Mouse (Mus musculus) stomach, postnatal 0 days (tissue): ENCODE results near the gene Col23a1.

Experiments used
- CTCF ChIP-seq: IDR thresholded peaks from 2 replicates; pipeline ENCODE4 v1.5.1; 2016; ENCODE audit warnings: antibody characterized with exemption, low read depth, mild to moderate bottlenecking, moderate library complexity
- EP300 ChIP-seq: optimal IDR thresholded peaks from 2 replicates; pipeline ENCODE3; 2016; ENCODE audit warnings: antibody characterized with exemption

DNA sequence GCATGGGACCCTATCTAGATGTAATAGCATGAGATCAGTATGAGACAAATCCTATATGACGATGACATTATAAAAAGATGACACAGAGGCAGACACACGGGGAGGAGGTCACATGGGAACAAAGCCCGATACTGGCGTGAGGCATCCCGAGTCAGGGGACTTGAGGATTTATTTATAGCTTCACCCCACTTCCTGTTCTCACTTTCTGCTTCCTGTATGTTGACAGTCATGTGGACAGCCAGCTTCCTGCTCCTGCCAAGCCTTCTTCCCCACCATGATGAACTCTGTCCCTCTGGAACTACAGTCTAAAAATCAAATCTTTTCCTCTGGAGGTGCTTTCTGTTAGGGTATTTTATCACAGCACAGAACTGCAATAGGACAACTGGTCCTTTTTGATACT lies 77.6 kb downstream of the Col23a1 start:
- TF ChIP-seq EP300 (no peak), CTCF (no peak)
